Mouse (Mus musculus) heart, embryonic 12.5 days (tissue): ENCODE measurements around the gene Tbc1d5. TPM values are rescaled to one million over a fixed set of nuclear protein-coding genes. Genes with fewer than 3 reads are reported as not detected.

Experiments
- ATAC-seq: fragments of 200-750 bp; cut with Nextera tagmentation; 2 replicates; pipeline ENCODE4 v1.8.0; 2017; ENCODE audit warnings: moderate TSS enrichment, moderate library complexity; ENCODE audit not compliant: insufficient number of reproducible peaks, low FRiP score
- H3K27ac ChIP-seq: fragments of 300-500 bp; sonication (generic); 2 replicates; pipeline ENCODE4 v1.5.1; 2016; ENCODE audit warnings: mild to moderate bottlenecking, moderate library complexity; ENCODE audit not compliant: poor library complexity, severe bottlenecking
- H3K27me3 ChIP-seq: fragments of 300-500 bp; sonication (generic); replicated peaks from 2 replicates; pipeline ENCODE4 v1.6.1; 2016; ENCODE audit warnings: mild to moderate bottlenecking, moderate library complexity
- H3K36me3 ChIP-seq: fragments of 300-500 bp; sonication (generic); 2 replicates; pipeline ENCODE4 v1.6.1; 2016; ENCODE audit warnings: mild to moderate bottlenecking, moderate library complexity
- H3K4me1 ChIP-seq: fragments of 300-500 bp; sonication (generic); replicated peaks from 2 replicates; pipeline ENCODE4 v1.6.1; 2016; ENCODE audit warnings: mild to moderate bottlenecking
- H3K4me2 ChIP-seq: fragments of 300-500 bp; sonication (generic); 2 replicates; pipeline ENCODE4 v1.6.1; 2016; ENCODE audit warnings: mild to moderate bottlenecking, moderate library complexity
- H3K4me3 ChIP-seq: fragments of 300-500 bp; sonication (generic); 2 replicates; pipeline ENCODE4 v1.5.1; 2016; ENCODE audit warnings: mild to moderate bottlenecking
- H3K9ac ChIP-seq: fragments of 300-500 bp; sonication (generic); 2 replicates; pipeline ENCODE4 v1.6.1; 2016; ENCODE audit warnings: mild to moderate bottlenecking, moderate library complexity
- H3K9me3 ChIP-seq: fragments of 300-500 bp; sonication (generic); replicated peaks from 2 replicates; pipeline ENCODE4 v1.6.1; 2016; ENCODE audit warnings: mild to moderate bottlenecking, moderate library complexity
- WGBS: fragments of 180-500 bp; shearing (Covaris S2); methylation state at CpG from one replicate; pipeline ENCODE4 v1.1.7; 2016; 5-methylcytosine and 5-hydroxymethylcytosine counted together
- polyA plus RNA-seq: library from polyadenylated mRNA; unstranded; fragments of >200 nt; fragmentation: Nextera tagmentation; extraction: Ambion mirVana; gene quantifications from 2 replicates; pipeline ENCODE4 v1.2.1, GENCODE M21; 2016

Gene Tbc1d5
- polyA plus RNA-seq, 1 experiment from 2014 or later = 10.8 TPM

GRCm38 (mm10) chr17:50876451-50876850 lies 302.7 kb downstream of the Tbc1d5 start:
- H3K36me3 ChIP-seq = no peaks in the 10 kb centered on the region
- H3K4me2 ChIP-seq = no peak overlapping the region
- ATAC-seq = no peak
- 70% methylated on average over 5 of the region's 5 CpGs for WGBS
- no peaks in the 10 kb centered on the region for H3K27me3 ChIP-seq
- H3K4me3 ChIP-seq = no peak overlapping the region
- no peak overlapping the region for H3K9ac ChIP-seq
- no peaks in the 10 kb centered on the region for H3K4me1 ChIP-seq
- no peaks in the 10 kb centered on the region for H3K9me3 ChIP-seq
- no peak overlapping the region for H3K27ac ChIP-seq

GRCm38 (mm10) chr17:50874067-50874466 lies 305.1 kb downstream of the Tbc1d5 start:
- Histone ChIP-seq H3K27ac (no peak overlapping the region), H3K9me3 (no peaks in the 10 kb centered on the region), H3K4me1 (no peaks in the 10 kb centered on the region), H3K36me3 (no peaks in the 10 kb centered on the region), H3K9ac (no peak overlapping the region), H3K4me3 (no peak overlapping the region), H3K4me2 (no peak overlapping the region), H3K27me3 (no peaks in the 10 kb centered on the region)
- 86% methylated on average over 7 of the region's 7 CpGs for WGBS
- ATAC-seq = no peak

- no peak overlapping the region for H3K4me3 ChIP-seq
- H3K27me3 ChIP-seq = no peaks in the 10 kb centered on the region
- no peaks in the 10 kb centered on the region for H3K36me3 ChIP-seq
- no peak overlapping the region for H3K9ac ChIP-seq
- no peak for ATAC-seq
- H3K27ac ChIP-seq = no peak overlapping the region
- H3K4me1 ChIP-seq = no peaks in the 10 kb centered on the region
- H3K4me2 ChIP-seq = no peak overlapping the region
- H3K9me3 ChIP-seq = no peaks in the 10 kb centered on the region
- WGBS = 86% methylated on average over 4 of the region's 4 CpGs
These were observed 306.6 kb downstream of the Tbc1d5 start for GRCm38 (mm10) chr17:50872600-50872999.

- Histone ChIP-seq H3K27me3 (no peaks in the 10 kb centered on the region), H3K9ac (no peak overlapping the region), H3K9me3 (no peaks in the 10 kb centered on the region), H3K4me1 (no peaks in the 10 kb centered on the region), H3K36me3 (no peaks in the 10 kb centered on the region), H3K27ac (no peak overlapping the region), H3K4me2 (no peak overlapping the region), H3K4me3 (no peak overlapping the region)
- ATAC-seq = no peak
- 51% methylated on average over 3 of the region's 3 CpGs for WGBS
These were observed 311.9 kb downstream of the Tbc1d5 start for GRCm38 (mm10) chr17:50867297-50867696.

GRCm38 (mm10) chr17:50864781-50865180 lies 314.4 kb downstream of the Tbc1d5 start:
- H3K4me1 ChIP-seq = no peaks in the 10 kb centered on the region
- 46% methylated on average over 1 of the region's 1 CpGs for WGBS
- H3K27me3 ChIP-seq = no peaks in the 10 kb centered on the region
- no peak overlapping the region for H3K9ac ChIP-seq
- H3K4me2 ChIP-seq = no peak overlapping the region
- no peaks in the 10 kb centered on the region for H3K9me3 ChIP-seq
- H3K36me3 ChIP-seq = no peaks in the 10 kb centered on the region
- no peak overlapping the region for H3K27ac ChIP-seq
- no peak overlapping the region for H3K4me3 ChIP-seq
- ATAC-seq = no peak

- 46% methylated on average over 3 of the region's 3 CpGs for WGBS
- H3K27ac ChIP-seq = no peak overlapping the region
- H3K9me3 ChIP-seq = no peaks in the 10 kb centered on the region
- ATAC-seq = no peak
- H3K36me3 ChIP-seq = no peaks in the 10 kb centered on the region
- no peak overlapping the region for H3K4me3 ChIP-seq
- no peak overlapping the region for H3K9ac ChIP-seq
- no peak overlapping the region for H3K4me2 ChIP-seq
- no peaks in the 10 kb centered on the region for H3K27me3 ChIP-seq
- H3K4me1 ChIP-seq = no peaks in the 10 kb centered on the region
These were observed 325.9 kb downstream of the Tbc1d5 start for GRCm38 (mm10) chr17:50853220-50853619.

- H3K9ac ChIP-seq = no peak overlapping the region
- H3K27me3 ChIP-seq = no peaks in the 10 kb centered on the region
- H3K9me3 ChIP-seq = no peaks in the 10 kb centered on the region
- ATAC-seq = no peak
- 86% methylated on average over 1 of the region's 1 CpGs for WGBS
- no peak overlapping the region for H3K4me2 ChIP-seq
- no peak overlapping the region for H3K27ac ChIP-seq
- no peaks in the 10 kb centered on the region for H3K36me3 ChIP-seq
- H3K4me3 ChIP-seq = no peak overlapping the region
- no peaks in the 10 kb centered on the region for H3K4me1 ChIP-seq
These were observed 327.8 kb downstream of the Tbc1d5 start for GRCm38 (mm10) chr17:50851382-50851781.

- Histone ChIP-seq H3K4me1 (no peaks in the 10 kb centered on the region), H3K4me2 (no peak overlapping the region), H3K9ac (no peak overlapping the region), H3K4me3 (no peak overlapping the region), H3K9me3 (no peaks in the 10 kb centered on the region), H3K36me3 (no peaks in the 10 kb centered on the region), H3K27me3 (no peaks in the 10 kb centered on the region), H3K27ac (no peak overlapping the region)
- WGBS = 52% methylated on average over 1 of the region's 1 CpGs
- no peak for ATAC-seq
These were observed 365.1 kb downstream of the Tbc1d5 start for GRCm38 (mm10) chr17:50814089-50814488.

- H3K27ac ChIP-seq = no peak overlapping the region
- no peaks in the 10 kb centered on the region for H3K36me3 ChIP-seq
- no peaks in the 10 kb centered on the region for H3K27me3 ChIP-seq
- no peak overlapping the region for H3K4me3 ChIP-seq
- H3K4me1 ChIP-seq = no peaks in the 10 kb centered on the region
- no peak overlapping the region for H3K4me2 ChIP-seq
- no peak overlapping the region for H3K9ac ChIP-seq
- WGBS = 90% methylated on average over 6 of the region's 6 CpGs
- no peak for ATAC-seq
- H3K9me3 ChIP-seq = no peaks in the 10 kb centered on the region
These were observed 365.6 kb downstream of the Tbc1d5 start for GRCm38 (mm10) chr17:50813580-50813979.

- ATAC-seq = no peak
- Histone ChIP-seq H3K9ac (no peak overlapping the region), H3K27me3 (no peaks in the 10 kb centered on the region), H3K4me2 (no peak overlapping the region), H3K27ac (no peak overlapping the region), H3K4me3 (no peak overlapping the region), H3K4me1 (no peaks in the 10 kb centered on the region), H3K36me3 (no peaks in the 10 kb centered on the region), H3K9me3 (no peaks in the 10 kb centered on the region)
- WGBS = 78% methylated on average over 1 of the region's 1 CpGs
These were observed 373.5 kb downstream of the Tbc1d5 start for GRCm38 (mm10) chr17:50805631-50806030.

- Histone ChIP-seq H3K4me2 (no peak overlapping the region), H3K9ac (no peak overlapping the region), H3K27ac (no peak overlapping the region), H3K4me3 (no peak overlapping the region), H3K9me3 (no peaks in the 10 kb centered on the region), H3K36me3 (no peaks in the 10 kb centered on the region), H3K27me3 (no peaks in the 10 kb centered on the region), H3K4me1 (no peaks in the 10 kb centered on the region)
- 56% methylated on average over 6 of the region's 6 CpGs for WGBS
- ATAC-seq = no peak
These were observed 375.9 kb downstream of the Tbc1d5 start for GRCm38 (mm10) chr17:50803234-50803633.

- H3K27me3 ChIP-seq = no peaks in the 10 kb centered on the region
- WGBS = 88% methylated on average over 8 of the region's 8 CpGs
- H3K27ac ChIP-seq = no peak overlapping the region
- no peaks in the 10 kb centered on the region for H3K4me1 ChIP-seq
- no peak for ATAC-seq
- no peak overlapping the region for H3K4me3 ChIP-seq
- no peak overlapping the region for H3K4me2 ChIP-seq
- H3K36me3 ChIP-seq = no peaks in the 10 kb centered on the region
- H3K9ac ChIP-seq = no peak overlapping the region
- no peaks in the 10 kb centered on the region for H3K9me3 ChIP-seq
These were observed 376.8 kb downstream of the Tbc1d5 start for GRCm38 (mm10) chr17:50802380-50802779.
